Mouse (Mus musculus) heart, embryonic 14.5 days (tissue): ENCODE measurements around the gene Ice2. TPM values are rescaled to one million over a fixed set of nuclear protein-coding genes. Genes with fewer than 3 reads are reported as not detected.

Experiments used
- microRNA-seq: library from miRNA; unstranded; fragments of <30 nt; microRNA quantifications from one replicate; pipeline ENCODE4, GENCODE M21; 2016
- polyA plus RNA-seq: library from polyadenylated mRNA; unstranded; fragments of >200 nt; fragmentation: Nextera tagmentation; extraction: Ambion mirVana; gene quantifications from 2 replicates; pipeline ENCODE4 v1.2.1, GENCODE M21; 2014

Gene Ice2
- polyA plus RNA-seq, 1 experiment from 2014 or later: 13.9 TPM

Small RNAs within 50 kb of the gene (microRNA-seq; reads per million reads assigned to microRNA genes)
- gene Mir3109: 2.8 reads per million, percentile 3 among the genes with 10 or more reads in this experiment

Other genes starting within 250 kb of the Ice2 start
- gene Anxa2, start 55.7 kb downstream of the Ice2 start, polyA plus RNA-seq: 532 and 550 TPM in 2 replicates